25 mouse cellular contexts compared by ENCODE assay signal in the genomic region with DNA sequence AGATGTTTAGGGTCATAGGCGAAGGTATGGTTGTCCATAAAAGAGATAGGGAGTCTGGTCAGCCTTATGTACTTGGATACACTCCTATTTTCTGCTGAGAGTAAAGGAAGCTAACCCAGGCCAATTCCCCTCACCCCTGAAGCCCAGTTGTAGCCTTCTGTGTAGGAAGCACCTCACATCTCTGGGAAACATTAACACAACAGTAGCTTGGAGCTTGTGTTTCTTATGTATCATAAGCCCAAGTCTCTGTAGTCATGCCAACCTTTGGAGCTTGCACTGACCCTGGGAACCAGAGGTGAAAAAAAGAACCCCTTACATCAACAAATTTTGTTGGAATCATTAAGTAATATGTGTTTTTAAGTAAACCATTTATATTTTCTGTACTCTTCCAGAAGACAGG. TPM values are rescaled to one million over a fixed set of nuclear protein-coding genes. Genes with fewer than 3 reads are reported as not detected.
A peak's percentile ranks its signal among the peaks of the same experiment; 100 is the strongest.
DNase-seq lines count a peak whose midpoint lies in the region; ATAC-seq lines count a peak whose summit lies in the region.
"Had no signal": no experiment of that assay in that cellular context is flagged by ENCODE, and none has a peak within 500 bp of the region (broad histone marks: within the 10 kb centered on the region; RNA-seq: fewer than 3 reads in every experiment).

No protein-coding gene starts in this region.

- H3K4me2 ChIP-seq in kidney, embryonic 14.5 days (replicated peaks; ENCODE audit: low read depth, low read length) = no peak overlapping the region
- H3K4me2 ChIP-seq: embryonic facial prominence, embryonic 13.5 days; forebrain, embryonic 12.5 days; forebrain, embryonic 15.5 days; heart, embryonic 12.5 days; heart, embryonic 15.5 days; hindbrain, embryonic 14.5 days had no signal

- H3K27me3 ChIP-seq in kidney, embryonic 14.5 days (ENCODE audit: control insufficient read depth, insufficient read depth, low read length) = no peaks in the 10 kb centered on the region
- H3K27me3 ChIP-seq: embryonic facial prominence, embryonic 13.5 days; forebrain, embryonic 12.5 days; forebrain, embryonic 15.5 days; heart, embryonic 12.5 days; heart, embryonic 15.5 days had no signal

- WGBS in kidney, embryonic 14.5 days = 69% methylated on average over 1 of the region's 1 CpGs

- peak; percentile 14 to 40 for DNase-seq in kidney, adult 8-10 months
- peak; percentile 3 for DNase-seq in kidney, postnatal 10 days
- DNase-seq in kidney, postnatal 14 days = peak; percentile 6
- no peak for DNase-seq in right cerebral cortex, postnatal 10 days (ENCODE audit: low spot score in 2 of 2)
- DNase-seq in heart, postnatal 10 days = no peak
- DNase-seq: adrenal gland, adult 2 months; adrenal gland, postnatal 14 days; cerebellum, adult 11 months; cerebellum, adult 2 months; cerebellum, adult 9-11 months; cerebellum, postnatal 25 days; gastrocnemius, postnatal 25 days; heart, adult 18-20 months; heart, postnatal 14 days; heart, postnatal 4 days had no signal

- no peak overlapping the region for H3K27ac ChIP-seq in kidney, embryonic 14.5 days (ENCODE audit: low read depth, low read length)
- H3K27ac ChIP-seq: embryonic facial prominence, embryonic 10.5 days; embryonic facial prominence, embryonic 13.5 days; forebrain, embryonic 12.5 days; forebrain, embryonic 15.5 days; heart, embryonic 15.5 days; hindbrain, embryonic 14.5 days had no signal

- no peaks in the 10 kb centered on the region for H3K9me3 ChIP-seq in kidney, embryonic 14.5 days (ENCODE audit: control insufficient read depth, low read length)
- H3K9me3 ChIP-seq: embryonic facial prominence, embryonic 10.5 days; embryonic facial prominence, embryonic 13.5 days; forebrain, embryonic 12.5 days; forebrain, embryonic 15.5 days; heart, embryonic 12.5 days; heart, embryonic 15.5 days had no signal

- H3K4me1 ChIP-seq in kidney, embryonic 14.5 days (ENCODE audit: control insufficient read depth, insufficient read depth, low read length) = no peaks in the 10 kb centered on the region
- H3K4me1 ChIP-seq: embryonic facial prominence, embryonic 10.5 days; embryonic facial prominence, embryonic 13.5 days; forebrain, embryonic 12.5 days; forebrain, embryonic 15.5 days; heart, embryonic 12.5 days; heart, embryonic 15.5 days had no signal

- ATAC-seq in kidney, embryonic 14.5 days (ENCODE audit: low FRiP score, low TSS enrichment) = no peak
- ATAC-seq: CD4-positive, CD25-positive, alpha-beta regulatory T cell, adult 4 months; forebrain, embryonic 15.5 days had no signal

- H3K4me3 ChIP-seq in kidney, embryonic 14.5 days (ENCODE audit: low read length) = no peak overlapping the region
- H3K4me3 ChIP-seq: embryonic facial prominence, embryonic 10.5 days; embryonic facial prominence, embryonic 13.5 days; erythroblast, embryonic 14.5 days; forebrain, embryonic 12.5 days; forebrain, embryonic 15.5 days; heart, embryonic 12.5 days; heart, embryonic 15.5 days had no signal

- no peak overlapping the region for H3K9ac ChIP-seq in kidney, embryonic 14.5 days (ENCODE audit: low read depth, low read length)
- H3K9ac ChIP-seq: embryonic facial prominence, embryonic 13.5 days; forebrain, embryonic 12.5 days; forebrain, embryonic 15.5 days; heart, embryonic 12.5 days; heart, embryonic 15.5 days; hindbrain, embryonic 14.5 days had no signal

- intact Hi-C loops in heart, postnatal 10 days (cut with DNase I) = no loop called here

- no peaks in the 10 kb centered on the region for H3K36me3 ChIP-seq in kidney, embryonic 14.5 days (ENCODE audit: control insufficient read depth, insufficient read depth, low read length)
- H3K36me3 ChIP-seq: embryonic facial prominence, embryonic 10.5 days; embryonic facial prominence, embryonic 13.5 days; forebrain, embryonic 12.5 days; forebrain, embryonic 15.5 days; heart, embryonic 12.5 days; heart, embryonic 15.5 days had no signal

RNA-seq across cellular contexts. Expression of a gene that starts 38.7 kb away (rescaled TPM):
- 17.1 and 28.5 TPM in 2 replicates for polyA plus RNA-seq in kidney, embryonic 14.5 days (2014; fragmentation: Nextera tagmentation; extraction: Ambion mirVana)
- 10 to 100 TPM; 15.9 to 17.2 TPM for total RNA-seq in heart, postnatal 10 days (2021)
- polyA plus RNA-seq: erythroblast, embryonic 14.5 days had no signal

Comparison
In these comparisons a context has a peak if more than half of its experiments do, and no peak if none do; other contexts are left out.
1. DNase-seq: peak in kidney, adult 8-10 months (2 of 2), kidney, postnatal 10 days (single experiment) and kidney, postnatal 14 days (single experiment); none in right cerebral cortex, postnatal 10 days (0 of 2) and heart, postnatal 10 days (0 of 2).